Mouse (Mus musculus): Measurements from ENCODE around the gene Pkm.

Gene Pkm

DNA sequence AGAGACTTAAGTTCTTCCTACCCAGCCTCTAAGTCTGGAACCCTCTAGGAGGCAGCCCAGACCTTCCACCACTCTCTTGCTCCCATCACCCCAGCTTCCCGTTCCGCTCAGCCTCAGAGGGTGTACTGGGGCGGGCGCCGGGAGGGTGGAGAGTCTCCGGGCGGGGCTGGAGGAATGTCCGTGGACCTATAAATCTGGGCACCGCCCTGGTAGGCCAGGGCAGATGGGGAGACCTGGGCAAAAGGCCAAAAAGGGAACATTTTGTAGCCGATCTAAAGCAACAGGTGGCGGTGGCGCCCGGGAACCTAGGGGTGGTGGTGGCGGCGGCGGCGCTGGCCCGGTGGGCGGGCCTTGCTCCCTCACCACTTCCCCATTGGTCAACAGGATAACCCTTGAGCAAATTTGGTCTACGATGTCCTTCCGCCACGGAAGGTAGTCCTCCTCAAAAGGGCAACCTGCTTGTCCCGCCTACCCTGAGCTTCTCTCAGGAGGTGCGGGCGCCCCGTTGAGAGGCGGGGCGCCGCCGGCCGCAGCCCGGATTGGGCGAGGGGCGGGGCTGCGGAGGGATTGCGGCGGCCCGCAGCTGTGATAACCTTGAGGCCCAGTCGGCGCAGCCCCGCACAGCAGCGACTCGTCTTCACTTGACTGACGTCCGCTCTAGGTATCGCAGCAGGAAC, at the start of gene Pkm:
Gene Pkm, plus strand, starts transcription at position 411 of the 677 bp plus-strand sequence.
- DNase-seq (ENCODE audit: low spot score in 2 of 2) = peak; percentile 95 to 96

DNA sequence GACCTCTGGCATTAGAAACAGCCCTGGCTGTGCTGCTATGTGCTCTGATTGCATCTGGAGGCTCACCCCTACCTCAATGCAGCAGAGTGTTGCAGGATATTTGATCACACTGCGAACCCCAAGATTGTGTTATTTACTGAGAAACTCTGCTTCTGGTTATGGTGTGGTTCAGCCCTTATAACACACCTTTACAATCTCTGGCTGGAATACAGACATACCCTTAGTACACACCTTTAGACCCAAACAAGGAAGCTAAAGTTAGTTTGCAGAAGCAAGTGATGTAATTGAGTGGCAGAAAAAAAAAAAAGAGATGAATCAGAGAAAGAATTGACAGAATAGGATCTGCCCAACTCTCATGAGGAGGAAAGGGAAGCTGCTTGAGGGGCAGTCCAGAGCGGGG, 45.2 kb upstream of the Pkm start:
- DNase-seq (ENCODE audit: low spot score in 2 of 2) = no peak

DNA sequence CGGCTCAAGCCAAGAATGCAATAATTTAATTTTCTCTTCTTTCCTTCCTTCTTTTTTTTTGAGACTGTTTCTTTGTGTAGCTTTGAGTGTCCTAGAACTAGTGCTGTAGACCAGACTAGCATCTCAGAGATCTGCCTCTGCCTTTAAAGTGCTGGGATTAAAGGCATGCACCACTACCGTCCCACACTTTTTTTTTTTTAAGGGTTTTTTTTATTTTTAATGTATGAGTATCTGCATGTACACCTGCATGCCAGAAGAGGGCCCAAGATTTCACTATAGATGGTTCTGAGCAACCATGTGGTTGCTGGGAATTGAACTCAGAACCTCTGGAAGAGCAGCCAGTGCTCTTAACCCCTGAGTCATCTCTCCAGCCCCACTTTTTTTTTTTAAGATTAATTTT, 40.4 kb upstream of the Pkm start:
- no peak for DNase-seq (ENCODE audit: low spot score in 2 of 2)

DNA sequence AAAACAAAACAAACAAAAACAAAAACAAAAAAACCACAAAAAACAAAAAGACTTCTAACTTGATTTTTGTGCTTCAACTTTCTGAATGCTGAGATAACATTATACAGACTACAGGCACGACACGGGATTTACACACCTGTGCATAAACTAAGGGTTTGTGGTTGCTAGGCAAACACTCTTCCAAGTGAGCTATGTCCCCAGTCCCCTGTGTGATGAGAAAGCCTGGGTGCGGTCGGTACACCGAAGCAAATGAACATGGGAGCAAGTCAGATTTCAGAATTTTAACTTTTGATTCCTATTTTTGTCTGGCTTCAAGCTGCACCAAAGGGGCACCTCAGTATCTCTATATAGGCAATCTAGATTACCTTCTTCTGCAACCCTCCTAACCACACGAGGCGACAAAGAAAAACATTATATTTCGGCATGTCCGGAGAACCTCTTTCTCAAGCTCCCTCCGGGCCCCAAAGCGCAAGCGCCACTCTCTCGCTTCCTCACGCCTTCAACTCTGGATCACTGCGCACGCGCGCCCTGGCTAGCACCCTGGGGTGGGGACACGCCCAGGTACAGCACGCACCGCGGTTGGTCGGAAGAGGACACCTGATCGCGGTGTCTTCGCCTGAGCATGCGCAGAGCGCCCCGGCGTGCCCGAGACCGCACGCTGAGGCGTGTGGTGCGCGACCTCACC, 39.4 kb upstream of the Pkm start, which contains the start of gene Parp6:
Gene Parp6, plus strand, starts transcription at position 663 of the 685 bp plus-strand sequence.
- peak; percentile 99 to 100 for DNase-seq (ENCODE audit: low spot score in 2 of 2)

DNA sequence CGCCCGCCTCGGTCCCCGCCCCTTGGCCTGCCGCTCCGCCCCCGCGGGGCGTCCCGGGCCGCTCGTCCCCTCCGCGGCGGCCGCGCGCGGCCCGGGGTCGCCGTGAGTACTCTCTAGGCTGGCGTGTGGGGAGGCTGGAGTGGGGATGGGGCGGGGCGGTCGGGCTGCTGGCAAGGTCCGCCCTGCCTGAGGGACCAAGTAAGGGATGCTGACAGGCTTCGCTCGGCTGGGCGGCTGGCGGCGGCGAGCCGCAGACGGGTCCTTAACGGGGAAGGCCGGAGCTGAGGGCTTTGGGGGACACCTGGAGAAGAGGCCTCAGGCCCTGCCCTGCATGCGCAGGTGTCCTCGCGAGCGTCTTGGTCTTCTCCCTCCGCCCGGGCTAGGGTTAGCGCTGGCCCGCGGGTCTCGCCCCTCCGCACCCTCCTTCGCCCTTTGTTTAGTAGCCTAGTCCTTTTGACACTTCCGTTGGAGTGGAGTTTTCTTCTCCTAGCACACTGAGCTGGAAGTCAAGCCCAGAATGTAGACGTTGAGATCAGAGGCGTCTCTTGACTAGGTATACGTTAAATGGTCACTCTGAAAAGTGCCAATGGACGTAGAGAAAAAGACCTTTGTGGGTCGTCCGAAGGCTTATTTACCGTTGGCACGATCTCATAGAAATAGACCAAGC, 38.7 kb upstream of the Pkm start:
- DNase-seq (ENCODE audit: low spot score in 2 of 2) = no peak

DNA sequence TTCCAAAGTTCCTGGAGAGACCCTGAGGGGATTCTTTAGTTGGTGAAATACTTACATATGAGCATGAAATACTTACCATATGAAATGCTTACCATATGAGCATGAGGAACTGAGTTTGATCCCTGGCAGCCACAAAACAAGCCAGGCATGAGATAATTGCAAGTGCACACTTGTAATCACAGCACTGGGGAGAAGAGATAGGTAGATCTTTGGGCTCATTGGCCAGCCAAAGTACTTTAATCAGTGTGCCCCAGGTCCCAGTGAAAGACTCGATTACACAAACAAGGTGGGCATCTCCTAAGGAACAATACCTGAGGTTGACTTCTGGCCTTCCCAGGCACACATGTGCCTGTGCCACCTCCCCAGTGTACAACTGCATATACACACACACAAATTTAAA, 17.8 kb upstream of the Pkm start:
- DNase-seq (ENCODE audit: low spot score in 2 of 2) = no peak

DNA sequence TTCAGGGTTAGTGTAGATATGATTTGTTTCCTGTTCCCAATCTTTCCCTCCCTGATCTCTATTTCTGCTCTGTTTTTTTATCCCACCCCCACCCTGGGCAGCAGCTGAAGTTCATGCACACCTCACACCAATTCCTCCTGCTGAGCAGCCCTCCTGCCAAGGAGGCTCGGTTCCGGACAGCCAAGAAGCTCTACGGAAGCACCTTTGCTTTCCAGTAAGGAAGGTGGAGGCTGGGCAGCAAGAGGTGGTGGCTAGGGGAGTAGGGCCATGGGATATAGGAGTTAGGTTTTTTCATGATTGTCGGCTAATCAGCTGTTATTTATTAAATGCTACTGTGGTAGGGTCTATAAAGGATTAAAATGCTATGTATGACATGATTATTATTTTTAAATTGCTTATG, 16.2 kb upstream of the Pkm start:
- DNase-seq (ENCODE audit: low spot score in 2 of 2) = no peak

DNA sequence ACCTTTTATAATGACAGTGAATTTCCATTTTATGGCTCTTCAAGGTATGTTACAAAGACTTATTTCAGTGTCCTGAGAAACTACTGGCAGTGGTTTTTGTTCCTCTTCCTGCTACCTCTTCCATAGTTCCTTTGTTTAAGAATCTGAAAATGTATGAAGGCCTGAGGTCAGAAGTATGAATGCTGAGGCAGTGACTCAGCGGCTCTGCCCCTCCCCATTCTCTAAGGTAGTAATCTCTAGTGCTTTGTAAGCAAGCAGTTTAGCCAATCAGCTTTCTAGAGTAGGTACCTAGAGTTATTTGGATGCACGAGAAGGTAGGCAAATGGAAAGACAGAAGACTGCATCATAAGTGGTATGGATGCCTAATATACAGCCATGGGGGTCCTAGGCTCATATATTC, 14.8 kb upstream of the Pkm start:
- DNase-seq (ENCODE audit: low spot score in 2 of 2) = no peak

DNA sequence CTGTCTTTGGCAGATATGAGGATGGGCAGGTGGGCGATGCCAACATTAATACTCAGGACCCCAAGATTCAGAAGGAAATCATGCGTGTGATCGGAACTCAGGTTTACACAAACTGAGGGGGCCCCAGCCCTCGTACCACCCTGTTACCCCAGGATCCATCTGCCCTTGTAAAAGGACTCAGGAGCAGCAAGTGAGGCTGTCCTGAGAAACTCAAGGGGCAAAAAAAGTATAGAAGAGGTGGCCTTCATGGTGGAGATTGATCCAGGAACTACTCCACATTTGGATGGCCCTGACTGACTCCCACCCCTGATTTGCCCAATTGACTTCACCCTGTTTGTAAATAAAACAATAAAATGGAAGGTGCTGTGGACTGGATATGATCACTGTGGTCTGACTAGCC, 6.3 kb upstream of the Pkm start:
- DNase-seq (ENCODE audit: low spot score in 2 of 2) = no peak

DNA sequence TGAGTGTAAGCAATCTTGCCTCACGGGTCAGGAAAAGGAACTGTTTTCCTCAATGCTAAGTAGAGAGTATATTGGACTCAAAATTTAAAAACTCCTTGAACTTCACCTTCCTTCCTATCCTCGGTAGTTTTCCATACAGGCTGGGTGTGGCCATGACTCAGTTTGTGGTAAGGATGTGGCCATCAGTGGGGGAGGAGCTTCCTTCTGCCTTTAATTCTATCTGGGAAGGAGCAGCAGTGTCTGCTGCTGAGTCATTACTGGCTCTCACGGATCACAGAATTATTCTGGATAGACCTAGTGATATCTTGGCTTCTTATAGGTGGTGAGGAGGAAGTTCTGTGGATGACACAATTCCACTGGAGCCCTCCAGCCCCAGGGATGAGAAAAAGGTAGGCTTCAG, 2.8 kb upstream of the Pkm start:
- DNase-seq (ENCODE audit: low spot score in 2 of 2) = no peak

DNA sequence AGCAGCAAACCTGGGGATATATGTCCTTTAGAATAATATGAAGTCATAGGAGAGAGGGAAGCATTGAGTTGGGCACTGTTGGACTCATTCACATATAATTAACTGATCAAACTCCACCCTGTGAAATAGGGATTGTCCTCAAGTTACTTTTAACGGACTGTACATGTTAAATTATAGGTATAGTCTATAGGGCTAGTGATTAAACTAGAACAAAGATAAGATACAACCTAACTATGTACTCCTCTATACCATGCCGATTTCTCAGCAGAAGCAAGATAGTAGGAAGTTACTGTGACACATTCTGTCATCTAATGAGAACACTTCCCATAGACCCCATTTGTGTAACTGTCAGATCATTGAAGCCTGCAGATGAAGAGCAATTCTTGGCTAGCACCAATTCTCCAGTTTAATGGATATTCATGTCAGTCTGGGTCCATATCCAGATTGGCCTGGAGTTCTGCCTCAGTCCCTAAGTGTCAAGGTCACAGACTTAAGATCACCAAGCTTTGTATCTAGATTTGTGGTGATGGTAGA, 1.7 kb upstream of the Pkm start:
- no peak for DNase-seq (ENCODE audit: low spot score in 2 of 2)

DNA sequence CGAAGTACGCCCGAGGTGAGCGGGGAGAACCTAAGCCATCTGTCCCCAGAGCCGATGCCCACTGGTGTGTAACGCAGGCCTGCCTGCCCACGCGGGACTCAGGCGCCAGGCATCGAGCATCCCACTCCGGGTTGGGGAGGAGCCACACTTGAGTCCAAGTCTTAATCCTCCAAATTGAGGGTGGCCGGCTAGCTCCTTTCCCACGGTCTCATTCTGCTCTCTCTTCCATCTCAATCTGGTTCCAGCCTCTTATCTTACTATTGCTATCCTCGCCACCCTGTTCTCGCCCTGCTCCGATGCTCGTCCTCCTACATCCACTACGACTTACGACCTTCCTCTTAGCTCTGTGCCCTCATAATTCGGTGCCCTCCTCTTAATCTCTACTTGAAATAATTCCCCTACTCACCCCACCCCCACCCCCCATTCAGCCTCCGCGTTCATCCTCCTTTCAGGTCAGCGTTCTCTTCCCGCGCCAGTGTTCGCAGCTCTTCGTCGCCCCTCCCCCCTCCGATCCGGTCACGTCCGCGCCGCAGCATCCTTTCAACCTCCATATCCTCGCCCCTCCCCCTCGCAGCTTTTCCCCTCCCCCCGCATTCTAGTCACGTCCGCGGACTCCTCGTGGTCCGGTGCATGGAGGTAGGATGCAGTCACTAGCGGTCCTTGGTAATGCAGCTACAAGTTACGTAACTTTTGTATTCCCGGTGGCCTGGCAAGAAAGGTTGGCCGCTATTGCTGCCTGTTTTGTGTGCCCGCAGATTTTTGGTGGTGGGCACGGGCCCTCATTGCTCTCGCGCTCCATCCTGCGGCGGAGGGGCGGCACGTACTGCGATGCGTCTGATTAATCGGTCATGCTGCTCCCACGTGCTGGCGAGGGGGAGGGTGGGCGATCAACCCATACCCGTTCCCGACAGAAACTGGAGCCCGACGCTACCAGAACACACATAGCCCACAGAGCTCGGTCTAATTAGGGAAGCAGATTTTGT, 758 bp downstream of the Pkm start:
- DNase-seq (ENCODE audit: low spot score in 2 of 2) = peak; percentile 77 to 81

DNA sequence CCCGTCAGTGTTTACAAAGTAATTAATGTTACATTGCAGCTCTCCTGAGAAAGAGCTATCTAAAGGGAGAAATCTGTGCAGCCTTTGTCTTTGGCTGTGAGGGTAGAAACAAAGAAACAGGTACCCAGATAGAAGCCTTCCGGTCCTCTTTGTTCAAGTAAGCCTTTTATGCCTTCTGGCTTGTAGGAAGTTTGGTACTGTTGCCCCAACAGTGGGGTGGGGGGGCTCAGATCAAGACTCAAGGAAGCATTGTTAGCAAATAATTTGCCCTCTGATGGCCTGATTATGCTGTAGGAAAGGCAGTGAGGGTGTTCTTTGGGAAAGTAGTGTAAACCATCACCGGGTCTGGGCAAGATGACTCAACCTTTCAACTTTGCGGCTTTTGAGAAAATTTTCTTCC, 2.0 kb downstream of the Pkm start:
- DNase-seq (ENCODE audit: low spot score in 2 of 2) = no peak

DNA sequence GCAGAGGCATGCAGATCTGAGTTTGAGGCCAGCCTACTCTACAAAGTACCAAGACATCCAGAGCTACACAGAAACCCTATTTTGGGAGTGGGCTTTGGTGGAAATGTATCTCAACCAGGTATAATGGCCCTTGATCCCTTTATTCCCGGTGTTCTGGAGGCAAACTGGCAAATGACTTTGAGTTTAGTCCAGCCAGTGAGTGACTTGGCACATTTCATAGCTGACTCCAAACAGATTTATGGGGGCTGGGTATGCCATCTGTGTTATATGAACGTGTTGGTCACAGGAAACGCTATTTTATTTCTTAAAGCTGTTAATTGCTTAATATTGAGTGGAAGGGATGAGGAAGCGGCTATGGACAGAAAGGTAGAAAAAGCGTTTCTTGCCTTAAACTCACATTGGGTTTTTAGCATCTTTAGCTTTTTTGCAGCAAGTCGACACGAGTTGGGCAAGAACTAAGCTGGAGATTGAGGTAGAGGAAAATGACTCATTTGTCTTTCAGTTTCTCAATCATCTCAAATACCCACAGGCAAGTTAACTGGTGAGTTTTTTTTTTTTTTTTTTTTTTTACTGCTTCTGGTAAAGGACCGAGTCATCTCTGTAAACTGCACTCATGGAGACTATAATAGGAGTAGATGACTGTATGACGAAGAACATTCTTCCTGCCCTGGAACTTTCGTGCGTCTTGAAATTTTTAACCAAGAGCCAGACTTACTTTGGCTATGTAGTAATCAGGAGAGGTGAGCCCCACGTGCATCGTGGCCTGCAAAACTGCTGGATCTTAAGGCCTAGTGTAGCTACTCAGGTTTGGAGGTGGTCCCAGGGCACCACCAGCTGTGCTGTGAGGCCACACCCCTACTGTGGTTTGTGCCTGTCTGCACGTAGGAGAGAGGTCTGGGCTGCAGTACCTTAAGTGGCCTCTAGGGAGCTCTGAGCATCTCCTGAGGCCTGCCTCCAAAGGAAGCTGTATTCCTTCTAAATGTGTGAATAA, 3.2 kb downstream of the Pkm start:
- peak; percentile 71 to 76 for DNase-seq (ENCODE audit: low spot score in 2 of 2)

DNA sequence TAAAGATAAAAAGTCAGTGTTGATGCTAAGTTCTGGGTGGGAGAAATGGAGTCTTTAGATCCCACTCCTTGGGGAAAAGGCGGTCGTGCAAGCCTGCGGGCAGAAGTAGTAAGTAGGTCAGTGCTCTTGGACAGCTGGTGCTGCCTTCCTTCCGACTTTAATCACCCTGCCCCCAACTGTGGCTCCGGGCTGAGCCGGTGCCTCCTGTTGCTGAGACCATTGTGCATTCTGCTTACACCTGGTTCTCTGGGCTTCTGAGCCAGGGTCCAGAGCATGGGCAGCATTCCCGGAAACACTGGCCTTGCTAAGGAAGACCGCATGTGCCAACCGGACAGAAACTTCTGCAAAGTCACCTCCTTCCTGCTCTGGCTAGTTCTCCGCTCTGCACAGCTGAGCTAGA, 4.3 kb downstream of the Pkm start:
- peak in 1 of 2 experiments; percentile 46 for DNase-seq (ENCODE audit: low spot score in 2 of 2)

DNA sequence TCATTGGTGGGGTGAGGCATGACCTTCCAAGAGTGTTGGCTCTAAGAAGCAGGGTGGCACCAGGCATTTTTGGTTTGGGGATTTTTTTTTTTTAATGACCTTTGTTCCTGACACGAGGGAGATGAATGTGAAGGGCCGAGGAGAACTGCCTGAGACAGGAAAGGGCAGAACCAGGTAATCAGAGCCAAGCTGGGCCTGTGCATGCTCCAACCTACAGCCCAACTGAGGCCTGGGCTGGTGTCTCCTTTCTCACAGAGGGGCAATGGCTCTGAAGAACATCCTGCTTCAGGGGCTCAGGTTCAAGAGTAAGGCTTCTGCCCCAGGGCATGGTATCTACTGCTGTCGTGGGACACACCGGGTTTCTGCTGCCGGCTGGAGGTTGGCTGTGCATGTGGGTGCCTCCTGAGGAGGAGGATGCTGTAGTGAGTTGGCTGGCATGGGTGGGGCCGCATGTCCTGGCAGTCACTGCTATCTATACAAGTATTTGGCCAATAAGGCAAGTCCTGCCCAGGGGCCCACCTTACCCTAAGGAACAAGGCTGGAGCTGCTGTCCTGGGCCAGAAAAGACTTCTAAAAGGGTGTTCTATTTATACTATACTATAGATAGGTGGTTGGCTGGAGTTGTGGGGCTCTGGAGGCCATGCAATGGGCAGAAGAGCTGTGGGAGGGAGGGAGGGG, 5.3 kb downstream of the Pkm start:
- no peak for DNase-seq (ENCODE audit: low spot score in 2 of 2)

DNA sequence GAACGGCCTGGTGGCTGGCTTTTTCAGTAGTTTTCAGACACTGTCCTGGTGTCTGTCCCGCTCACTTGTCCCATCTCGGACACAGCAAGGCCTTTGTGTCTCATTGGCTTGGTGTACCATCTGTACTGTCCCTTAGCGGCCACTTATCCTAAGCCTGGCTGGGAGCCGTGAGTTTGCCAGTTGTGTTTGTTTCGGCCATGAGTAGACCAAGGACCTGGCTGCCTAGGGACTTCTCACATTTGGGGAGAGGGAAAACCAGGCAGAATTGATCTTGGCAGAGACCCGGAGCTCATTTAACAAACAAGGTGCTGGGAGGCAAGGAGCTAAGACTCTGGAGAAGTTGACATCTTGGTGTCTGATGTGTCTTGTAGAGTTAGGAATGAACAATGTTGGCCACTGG, 7.1 kb downstream of the Pkm start:
- DNase-seq (ENCODE audit: low spot score in 2 of 2) = no peak

DNA sequence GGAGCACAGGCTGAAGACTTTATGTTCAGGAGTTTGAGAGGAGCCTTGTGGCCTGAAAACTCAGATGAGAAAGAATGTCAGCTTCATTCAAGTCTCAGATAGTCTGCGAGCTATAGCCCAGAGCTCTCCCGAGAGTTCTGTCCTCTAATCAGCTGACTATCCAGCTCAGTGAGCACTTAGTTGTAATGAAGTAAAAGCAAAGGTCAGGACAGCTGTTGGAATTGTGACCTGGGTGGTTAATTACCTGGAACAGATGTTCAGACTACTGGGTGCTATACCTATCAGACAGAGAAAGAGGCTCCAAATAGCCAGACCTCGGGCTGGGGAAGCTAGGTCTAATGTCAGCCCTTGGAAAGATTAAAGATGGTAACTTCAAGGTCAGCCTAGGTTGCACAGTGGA, 7.8 kb downstream of the Pkm start:
- no peak for DNase-seq (ENCODE audit: low spot score in 2 of 2)

DNA sequence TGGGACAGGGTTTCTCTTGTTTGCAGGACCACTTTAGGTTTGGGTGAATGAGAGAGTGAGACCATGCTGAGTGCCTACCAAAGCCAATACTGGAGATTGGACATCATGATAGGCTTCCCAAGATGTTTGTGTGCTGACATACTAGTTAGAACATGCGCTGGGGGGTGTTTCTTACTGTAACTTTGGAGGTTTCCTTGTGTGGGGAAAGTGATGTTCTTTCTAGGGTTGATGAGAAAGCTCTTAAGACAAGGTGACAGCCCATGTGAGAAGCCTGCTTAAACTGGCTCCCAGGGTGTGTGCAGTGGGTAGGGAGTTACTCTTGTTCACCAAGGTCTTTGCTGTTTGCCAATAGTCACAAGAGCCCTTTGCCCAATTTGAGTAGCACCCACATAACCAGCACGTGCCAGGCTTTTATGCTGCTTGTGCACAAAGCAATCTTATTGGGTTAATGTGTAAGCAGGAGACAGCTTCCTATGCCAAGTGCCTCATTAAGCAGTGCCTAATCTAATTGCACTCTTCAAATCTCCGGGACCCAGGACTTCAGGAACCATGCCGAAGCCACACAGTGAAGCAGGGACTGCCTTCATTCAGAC, 8.6 kb downstream of the Pkm start:
- no peak for DNase-seq (ENCODE audit: low spot score in 2 of 2)
